Mouse (Mus musculus) T-helper 17 cell (primary cell): ENCODE data around the gene 4930451I11Rik.

Source experiments
- in situ Hi-C, 2 experiments: fragments of 300-600 bp; cut with MboI, MseI; formaldehyde crosslinking; loops; 1 replicate in 1 of 2; 2 replicates in 1 of 2; pipeline ENCODE4 v1.15.1; 2025; ENCODE audit warnings: high pct_unique_total_duplicates in 2 of 2

4930451I11Rik gene

DNA sequence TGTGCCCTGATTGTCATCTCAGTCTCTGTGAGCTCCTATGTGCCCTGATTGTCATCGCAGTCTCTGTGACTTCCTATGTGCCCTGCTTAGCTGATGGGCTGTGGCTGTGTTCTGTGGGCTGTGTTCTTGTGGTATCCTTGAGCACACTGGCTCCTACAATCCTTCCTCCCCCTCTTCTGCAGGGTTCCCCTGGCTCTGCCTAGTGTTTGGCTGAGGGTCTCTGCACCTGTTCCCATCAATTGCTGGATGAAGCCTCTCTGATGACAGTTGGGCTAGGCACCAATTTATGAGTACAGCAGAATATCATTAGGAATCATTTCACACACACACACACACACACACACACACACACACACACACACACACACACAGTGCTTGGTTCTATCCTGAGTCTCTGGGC lies 1.9 kb upstream of the 4930451I11Rik start:
- in situ Hi-C loops = loop anchor here in 1 of 2 experiments (5.0 kb wide), 1 partner anchor 119 kb away; the partner anchor contains the start of gene Sez6l2

DNA sequence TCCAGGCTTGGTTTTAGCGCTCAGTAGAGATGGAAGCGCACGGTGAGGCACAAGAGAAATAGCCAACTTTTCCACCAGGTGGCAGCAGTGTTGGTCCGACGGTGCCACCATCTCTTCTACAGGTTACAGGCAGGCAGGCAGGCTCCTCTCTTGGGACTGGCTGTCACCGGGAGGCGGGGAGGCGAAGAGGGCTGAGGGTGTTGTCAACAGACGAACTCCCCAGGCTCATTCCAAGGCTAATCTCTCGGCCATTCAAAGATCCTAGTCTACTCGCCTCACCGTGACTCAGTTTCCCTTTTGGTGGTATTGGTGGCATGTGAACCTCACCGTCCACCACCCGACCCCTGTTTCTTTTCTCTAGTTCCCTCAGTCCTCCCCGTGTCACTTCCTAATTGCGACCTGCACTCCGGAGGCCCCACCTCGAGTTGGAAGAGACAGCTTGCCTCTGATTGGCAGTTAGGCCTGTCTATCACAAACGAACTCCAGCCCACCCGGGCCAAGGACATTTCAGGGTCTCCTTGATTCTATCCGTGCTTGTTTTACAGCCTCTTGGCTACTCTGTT lies 678 bp upstream of the 4930451I11Rik start:
- in situ Hi-C loops = loop anchor here in 1 of 2 experiments (5.0 kb wide), 1 partner anchor 120 kb away; the partner anchor contains the start of gene Sez6l2

DNA sequence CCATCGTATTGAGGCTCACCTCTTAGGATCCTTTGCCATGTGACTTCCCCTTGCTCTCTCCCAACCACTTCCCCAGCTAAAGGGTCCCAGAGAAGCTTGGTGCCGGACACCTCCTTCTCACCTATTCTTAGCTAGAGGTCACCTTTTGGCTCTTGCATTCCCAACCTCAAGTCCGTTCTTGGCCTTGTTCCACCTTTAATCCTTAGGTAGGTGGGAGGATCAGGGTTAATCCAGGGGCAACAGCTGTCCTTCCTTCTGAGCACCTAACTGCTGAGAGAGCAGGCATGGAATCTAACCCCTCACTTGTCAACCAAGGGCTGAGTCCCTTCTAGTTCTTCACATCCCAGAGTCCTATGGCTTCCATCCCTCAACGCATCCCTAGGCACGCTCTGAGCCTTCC lies 5.5 kb downstream of the 4930451I11Rik start:
- in situ Hi-C loops = loop anchor here in 1 of 2 experiments (10.0 kb wide), 1 partner anchor 279 kb away; no protein-coding TSS in a partner anchor

DNA sequence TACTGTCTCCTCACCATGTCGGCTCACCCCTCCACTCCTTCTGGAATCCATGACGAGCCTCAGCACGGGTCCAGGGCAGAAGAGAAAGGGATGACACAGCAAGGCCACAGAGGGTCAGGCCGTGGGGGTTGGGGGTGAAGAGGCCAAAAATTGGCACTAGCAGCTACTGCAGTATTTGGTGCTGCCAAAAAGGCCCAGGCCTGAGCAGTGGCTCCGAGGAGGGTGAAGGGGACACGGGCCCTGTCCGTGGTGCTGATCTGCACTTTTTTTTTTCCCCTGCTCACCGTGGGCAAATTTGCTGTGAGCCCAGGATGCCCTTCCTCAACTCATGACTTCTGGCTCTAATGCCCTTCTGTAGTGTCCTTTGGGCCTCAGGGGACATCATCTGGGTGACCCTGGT lies 6.0 kb downstream of the 4930451I11Rik start:
- in situ Hi-C loops = loop anchor here in 1 of 2 experiments (10.0 kb wide), 1 partner anchor 279 kb away; no protein-coding TSS in a partner anchor

DNA sequence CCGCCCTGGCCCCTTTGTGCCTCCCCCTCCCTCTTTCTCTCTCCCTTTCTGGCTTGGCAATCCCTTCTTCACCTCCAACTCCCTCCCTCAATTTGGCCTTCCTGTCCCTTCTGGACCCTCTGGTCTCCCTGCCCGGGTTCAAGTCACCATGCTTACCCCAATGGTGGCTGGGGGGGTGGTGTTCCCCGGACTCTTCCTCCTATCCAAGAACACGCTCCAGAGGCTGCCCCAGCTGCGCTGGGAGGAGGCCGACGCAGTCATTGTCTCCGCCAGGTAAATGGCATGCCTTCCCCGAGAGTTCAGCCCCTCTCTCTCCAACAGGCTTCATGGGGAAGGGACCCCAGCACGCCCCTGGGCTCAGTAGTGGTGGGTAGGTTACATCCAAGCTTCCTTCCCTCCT lies 7.5 kb downstream of the 4930451I11Rik start:
- in situ Hi-C loops = loop anchor here in 1 of 2 experiments (10.0 kb wide), 1 partner anchor 281 kb away; no protein-coding TSS in a partner anchor

DNA sequence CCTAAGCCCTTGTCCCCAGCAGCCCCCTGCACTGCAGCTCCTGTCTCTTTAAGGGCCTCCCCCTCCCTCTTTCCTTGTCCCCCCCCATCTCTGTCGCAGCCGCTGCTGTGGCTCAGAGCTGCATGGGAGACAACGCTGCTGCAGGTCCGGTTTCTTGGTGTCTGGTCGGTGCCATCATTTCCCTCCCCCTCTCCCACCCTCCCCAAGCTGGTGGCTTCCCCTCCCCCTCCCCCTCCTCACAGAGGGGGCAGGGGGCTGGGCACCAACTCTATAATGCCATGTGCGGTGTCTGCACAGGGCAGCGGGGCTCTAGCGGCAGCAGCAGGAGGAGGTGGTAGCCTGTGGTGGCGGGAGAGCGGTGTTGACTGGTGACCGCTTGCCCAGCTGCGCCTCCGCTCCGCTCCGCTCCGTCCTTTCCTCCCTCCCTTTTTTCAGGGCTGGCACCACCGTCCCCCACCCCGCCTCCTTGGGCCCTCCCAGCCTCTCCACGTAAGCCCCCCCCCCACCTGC lies 8.2 kb downstream of the 4930451I11Rik start:
- in situ Hi-C loops = loop anchor here in 1 of 2 experiments (10.0 kb wide), 1 partner anchor 282 kb away; no protein-coding TSS in a partner anchor

DNA sequence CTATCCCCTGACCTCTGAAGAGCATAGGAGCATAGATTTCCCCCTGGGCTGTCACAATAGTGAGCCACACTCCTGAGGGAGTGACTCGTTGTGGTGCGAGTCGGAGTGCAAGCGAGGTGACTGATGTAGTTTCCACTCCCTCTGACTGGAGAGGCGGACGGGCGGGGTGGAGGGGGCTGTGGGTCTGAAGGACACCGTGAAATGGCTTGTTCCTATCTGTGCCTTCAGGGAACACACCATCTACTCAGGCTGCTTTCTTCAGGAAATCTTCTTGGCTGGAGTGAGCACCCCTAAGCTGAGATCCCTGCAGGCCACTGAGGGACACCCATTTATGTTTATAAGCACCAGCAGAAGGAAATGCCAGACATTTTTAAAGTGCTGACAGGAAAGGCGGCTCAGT lies 8.7 kb downstream of the 4930451I11Rik start:
- in situ Hi-C loops = loop anchor here in 1 of 2 experiments (10.0 kb wide), 1 partner anchor 282 kb away; no protein-coding TSS in a partner anchor

DNA sequence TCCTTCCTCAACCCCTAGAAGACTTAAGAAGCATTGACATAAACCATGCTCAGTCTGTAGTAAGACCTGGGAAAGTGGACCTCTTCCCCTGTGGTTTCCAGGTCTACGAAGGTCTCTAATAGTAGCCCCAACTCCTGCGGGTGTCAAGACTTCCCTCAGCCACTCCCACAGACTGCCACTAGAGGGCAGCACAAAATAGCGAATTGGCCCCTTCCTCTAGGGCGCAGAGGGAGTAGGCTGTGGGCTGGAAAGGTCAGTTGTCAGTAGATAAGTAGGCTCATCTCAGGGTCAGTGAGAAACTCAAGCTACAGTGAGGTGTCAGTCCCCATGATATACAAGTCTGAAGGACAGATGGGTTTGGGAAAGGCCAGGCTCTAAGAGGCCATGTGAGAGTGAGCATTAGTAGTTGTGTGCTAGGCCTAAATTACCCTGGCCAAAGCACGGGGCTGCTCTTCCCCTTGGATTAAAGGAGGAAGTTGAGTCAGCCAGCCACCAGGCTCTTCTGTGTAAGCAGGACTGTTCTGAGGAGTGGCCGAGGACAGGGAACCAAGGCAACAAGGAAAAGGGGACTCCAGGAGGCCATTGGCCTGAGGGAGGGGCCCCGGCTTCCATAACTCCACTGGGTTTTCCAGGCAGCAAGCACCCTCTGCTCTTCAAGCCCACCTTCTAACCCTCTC lies 9.5 kb downstream of the 4930451I11Rik start:
- in situ Hi-C loops = loop anchor here in 1 of 2 experiments (10.0 kb wide), 1 partner anchor 283 kb away; no protein-coding TSS in a partner anchor

DNA sequence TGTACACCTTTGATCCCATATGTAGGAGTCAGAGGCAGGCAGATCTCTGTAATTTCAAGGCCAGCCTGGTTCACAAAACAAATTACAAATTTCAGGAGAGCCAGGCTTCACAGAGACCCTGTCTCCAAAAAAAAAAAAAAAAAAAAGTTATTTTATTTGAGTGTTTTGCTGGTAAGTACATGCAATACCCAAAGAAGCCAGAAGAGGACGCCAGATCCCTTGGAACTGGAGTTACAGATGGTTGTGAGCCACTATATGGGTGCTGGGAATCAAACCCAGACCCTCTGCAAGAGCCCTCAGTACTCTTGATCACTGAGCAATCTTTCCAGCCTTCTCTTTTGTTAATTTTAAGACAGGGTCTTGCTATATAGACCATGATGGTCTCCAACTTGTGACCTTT lies 12.6 kb downstream of the 4930451I11Rik start:
- in situ Hi-C loops = loop anchor here in 1 of 2 experiments (10.0 kb wide), 2 partner anchors 96 to 146 kb away; no protein-coding TSS in a partner anchor

DNA sequence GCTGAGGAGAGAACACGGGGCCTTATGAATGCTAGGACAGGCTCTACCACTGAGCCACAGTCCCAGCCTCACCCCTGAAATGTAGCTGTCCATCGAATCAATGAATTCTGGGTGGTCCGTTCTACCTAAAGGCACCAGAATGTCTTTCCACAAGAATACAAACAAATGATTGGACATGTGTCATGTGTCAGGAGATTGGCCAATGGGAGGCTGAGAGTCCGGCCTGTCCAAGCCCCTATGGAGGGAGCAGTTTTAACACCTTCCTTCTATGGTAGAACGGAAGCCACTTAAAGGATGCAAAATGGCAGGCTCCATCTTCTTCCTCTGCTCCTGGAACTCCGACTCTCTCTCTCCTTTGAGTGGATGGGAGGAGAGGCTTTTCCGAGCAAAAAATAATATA lies 13.8 kb downstream of the 4930451I11Rik start:
- in situ Hi-C loops = loop anchor here in 1 of 2 experiments (10.0 kb wide), 2 partner anchors 97 to 147 kb away; no protein-coding TSS in a partner anchor

DNA sequence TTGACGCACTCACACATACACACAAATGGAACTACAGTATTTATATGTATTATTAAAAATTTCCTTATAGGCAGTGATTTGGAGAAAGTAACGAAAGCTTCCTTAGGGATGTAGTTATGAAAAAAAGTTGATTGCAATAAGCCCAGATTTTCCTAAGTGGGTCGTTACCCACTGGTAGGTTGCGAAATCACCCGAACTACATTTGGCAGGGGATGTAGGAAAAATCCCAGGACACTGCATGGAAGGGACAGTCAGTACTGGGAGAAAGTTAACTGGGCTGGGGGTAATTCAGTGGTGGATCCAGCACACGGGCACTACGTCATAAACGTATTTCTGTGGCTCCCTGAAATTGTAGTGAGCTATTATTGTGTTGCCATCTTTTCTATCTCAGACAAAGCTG lies 14.9 kb downstream of the 4930451I11Rik start:
- in situ Hi-C loops = loop anchor here in 1 of 2 experiments (10.0 kb wide), 2 partner anchors 98 to 148 kb away; no protein-coding TSS in a partner anchor

DNA sequence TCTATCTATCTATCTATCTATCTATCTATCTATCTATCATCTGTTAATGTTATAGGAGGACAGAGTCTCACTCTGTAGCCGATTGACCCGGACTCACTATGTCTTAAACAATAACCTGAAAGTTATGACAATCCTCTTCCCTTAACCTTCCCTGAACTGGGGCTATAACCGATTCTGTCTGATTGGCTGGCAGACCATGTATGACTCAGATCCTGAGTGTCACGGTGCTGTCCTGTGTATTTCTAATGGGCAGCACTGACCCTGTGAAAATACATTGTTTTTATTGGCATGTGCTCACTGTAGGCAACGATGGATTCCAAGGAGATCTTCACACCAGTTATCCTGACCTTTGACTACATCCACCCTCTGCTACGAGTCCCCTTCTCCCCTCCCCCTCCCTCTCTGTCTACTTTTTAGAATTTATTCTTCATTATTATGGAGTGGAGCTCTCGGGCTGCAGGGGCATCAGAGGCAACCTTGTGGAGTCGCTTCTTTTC lies 15.7 kb downstream of the 4930451I11Rik start:
- in situ Hi-C loops = loop anchor here in 1 of 2 experiments (10.0 kb wide), 2 partner anchors 99 to 149 kb away; no protein-coding TSS in a partner anchor

DNA sequence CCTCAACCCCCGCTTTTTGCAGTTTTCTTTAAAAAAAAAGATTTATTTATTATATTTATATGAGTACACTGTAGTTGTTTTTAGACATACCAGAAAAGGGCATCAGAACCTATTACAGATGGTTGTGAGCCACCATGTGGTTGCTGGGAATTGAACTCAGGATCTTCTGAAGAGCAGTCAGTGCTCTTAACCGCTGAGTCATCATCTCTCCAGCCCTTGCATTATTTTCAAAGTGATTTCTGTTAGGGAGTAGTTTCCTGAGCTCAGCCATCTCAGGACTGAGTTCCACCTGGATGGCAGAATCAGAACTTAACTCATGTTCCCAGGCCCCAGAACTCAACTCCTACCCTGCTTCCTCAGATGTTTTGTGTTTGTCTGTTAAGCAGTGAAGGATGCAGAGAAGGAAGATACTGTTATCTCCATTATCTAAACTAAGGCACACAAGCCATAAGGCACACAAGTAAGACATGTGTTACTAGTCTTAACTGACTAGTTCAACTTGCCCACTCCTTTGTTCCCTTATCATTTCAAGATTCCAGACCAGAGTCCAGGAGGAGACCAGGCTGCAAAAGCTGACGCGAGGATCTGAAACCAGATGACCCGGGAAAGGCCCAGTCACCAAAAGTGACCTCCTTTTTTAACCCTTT lies 21.6 kb downstream of the 4930451I11Rik start:
- in situ Hi-C loops = loop anchor here in 1 of 2 experiments (10.0 kb wide), 2 partner anchors 105 to 155 kb away; no protein-coding TSS in a partner anchor

DNA sequence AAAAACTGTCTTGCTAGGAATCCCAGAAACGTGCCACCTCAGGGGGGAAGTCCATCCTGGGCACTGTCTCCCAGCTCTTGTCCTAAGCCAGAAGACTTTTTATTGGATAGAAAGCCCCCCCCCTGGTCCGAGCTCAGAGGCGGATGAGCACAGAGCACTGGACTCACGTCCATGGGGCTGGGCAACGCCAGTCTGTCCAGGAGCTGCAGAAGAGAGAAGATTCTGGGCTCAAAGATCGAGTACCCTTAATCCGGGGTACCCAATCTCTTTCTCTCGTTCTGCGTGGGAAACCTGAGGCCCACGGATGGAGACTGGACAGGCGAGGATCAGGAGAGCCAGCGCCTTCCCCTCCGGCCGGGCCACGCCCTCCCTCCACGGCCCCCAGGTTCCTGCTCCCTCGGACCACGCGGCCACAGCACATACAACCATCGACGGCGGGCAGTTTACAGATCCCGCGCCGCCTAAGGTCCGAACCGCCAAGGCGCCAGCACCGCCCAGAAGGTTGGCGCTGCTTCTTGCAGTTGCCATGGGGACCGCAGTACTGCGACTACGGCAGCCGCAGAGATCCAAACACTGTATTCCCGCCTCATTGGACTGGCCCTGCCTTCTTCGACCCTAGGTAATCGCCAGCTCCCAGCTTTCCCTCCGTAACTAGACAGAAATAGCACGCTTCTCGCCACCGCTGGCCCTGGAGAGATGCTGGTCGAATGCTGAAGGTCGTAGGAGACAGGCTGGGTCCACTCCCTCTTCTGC lies 22.6 kb downstream of the 4930451I11Rik start:
- in situ Hi-C loops = no loop called here

DNA sequence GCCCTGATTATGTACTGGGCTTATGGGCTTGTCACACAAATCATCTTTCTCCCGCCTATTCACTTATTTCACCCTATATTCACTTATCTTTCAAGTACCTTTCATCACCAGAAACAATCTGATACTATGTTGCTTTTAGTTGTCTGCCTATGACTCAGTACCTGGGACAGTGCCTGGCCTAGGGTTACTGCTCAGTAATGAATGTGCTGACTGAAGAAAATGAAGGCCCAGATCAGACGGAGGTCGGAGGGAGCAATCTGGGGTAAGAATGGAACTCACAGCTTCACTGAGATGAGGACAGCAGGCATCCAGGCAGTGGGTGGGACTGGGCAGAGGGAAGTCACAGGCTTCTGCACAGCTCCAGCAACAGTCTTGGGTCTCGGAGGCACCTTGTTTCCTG lies 24.0 kb downstream of the 4930451I11Rik start:
- in situ Hi-C loops = no loop called here

DNA sequence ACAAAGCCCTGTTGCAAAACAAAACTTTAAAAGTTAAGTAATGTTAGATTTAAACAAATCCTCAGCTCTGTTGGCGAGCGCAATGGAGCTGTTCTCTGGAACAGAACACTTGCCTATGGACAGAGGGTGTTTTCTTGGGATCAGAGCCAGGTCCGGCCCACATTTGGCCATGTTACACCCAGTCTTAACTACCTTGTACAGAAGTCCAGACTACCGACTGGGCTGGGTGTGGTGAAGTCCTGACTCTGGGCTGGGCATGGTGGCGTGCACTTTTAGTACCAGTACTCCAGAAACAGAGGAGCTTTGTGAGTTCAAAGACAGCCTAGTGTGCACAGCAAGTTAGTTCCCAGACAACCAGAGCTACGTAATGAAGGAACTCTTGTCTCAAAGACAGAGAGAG lies 24.5 kb downstream of the 4930451I11Rik start:
- in situ Hi-C loops = no loop called here

DNA sequence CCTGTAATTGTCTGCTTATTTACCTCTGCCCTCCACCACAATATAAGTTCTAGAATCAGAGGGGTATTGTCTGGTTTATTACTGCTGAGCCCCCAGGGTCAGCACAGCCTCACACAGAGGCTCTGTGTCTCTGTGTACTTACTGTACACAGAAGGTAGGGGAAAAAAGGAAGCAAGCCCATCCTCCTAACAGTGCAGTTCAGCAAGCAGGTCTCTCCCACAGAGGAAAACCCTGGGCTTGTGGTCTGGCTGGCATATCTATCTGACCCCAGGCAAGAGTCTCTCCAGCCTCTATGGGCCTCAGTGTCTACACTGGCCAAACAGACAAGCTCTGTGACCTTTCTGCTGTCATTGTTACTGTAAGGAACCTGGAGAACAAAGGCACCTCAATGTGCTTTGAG lies 27.7 kb downstream of the 4930451I11Rik start:
- in situ Hi-C loops = no loop called here

DNA sequence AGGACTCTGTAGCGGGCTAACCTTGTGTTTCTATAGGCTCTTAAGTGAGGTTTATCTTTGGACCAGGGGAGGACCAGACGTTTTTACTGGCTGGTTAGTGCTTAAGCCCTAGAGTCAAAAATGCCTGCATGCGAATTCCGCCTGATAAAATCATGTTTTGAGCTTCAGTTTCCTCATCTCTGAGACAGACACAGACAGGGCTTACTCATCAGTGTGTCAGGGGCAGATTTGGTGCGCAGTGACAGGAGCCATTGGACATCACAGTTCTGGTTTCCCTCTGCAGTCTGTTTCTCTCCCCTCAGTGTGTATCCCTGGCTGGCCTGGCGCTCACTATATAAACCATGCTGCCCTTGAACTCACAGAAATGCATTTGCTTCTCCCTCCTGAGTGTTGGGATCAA lies 28.3 kb downstream of the 4930451I11Rik start:
- in situ Hi-C loops = no loop called here

DNA sequence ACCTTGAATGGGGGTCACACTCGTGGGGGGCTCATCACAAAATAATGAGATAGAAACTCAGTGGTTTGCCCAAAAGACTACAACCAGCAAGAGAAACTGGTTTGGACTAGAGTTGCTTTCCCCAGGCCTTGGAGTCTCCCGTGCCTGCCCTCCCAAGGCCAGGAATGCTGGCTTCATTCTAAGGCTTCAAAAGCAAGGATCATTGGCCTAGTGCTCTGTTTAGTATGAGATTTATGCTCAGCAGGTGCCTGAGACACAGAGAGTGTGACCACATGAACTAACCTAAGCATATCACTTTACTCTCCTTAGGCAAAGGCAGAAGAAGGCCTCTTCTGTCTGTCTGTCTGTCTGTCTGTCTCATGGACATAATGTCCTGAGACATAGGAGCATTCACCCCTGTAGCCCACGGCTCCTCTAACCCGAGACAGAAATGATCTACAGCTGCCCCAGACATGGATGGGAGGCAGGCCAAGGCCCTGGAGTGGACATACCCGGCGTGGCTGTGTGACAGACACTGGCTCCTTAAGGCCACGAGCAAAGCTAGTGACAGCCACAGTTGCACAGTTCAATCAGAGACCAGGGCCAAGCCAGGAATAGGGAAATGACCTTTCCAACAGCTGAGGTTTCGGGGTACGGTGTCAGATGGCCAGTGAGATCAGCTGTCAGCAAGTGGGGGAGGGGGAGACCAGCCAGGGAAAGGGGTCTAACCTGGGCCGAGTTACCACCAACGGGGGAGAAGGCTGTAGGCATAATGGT lies 29.1 kb downstream of the 4930451I11Rik start:
- in situ Hi-C loops = no loop called here

DNA sequence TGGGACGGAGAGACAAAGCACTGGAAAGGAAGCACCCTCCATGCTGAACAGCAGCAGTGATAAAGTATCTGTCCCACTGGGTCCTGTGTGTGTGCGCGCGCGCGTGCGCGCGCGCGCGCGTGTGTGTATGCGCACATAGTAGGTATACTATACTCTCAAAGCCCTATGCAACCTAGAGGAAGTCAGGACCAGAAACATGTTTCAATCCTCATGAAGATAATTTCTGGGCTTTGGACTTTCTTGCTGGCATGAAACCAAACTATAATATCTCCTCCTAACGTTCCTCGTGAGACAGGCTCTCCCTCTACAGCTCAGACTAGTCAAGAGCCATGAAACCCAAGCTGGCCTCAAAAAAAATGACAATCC lies 30.4 kb downstream of the 4930451I11Rik start:
- in situ Hi-C loops = no loop called here
